Mouse (Mus musculus) heart, adult 2 months (tissue): ENCODE measurements around the gene Izumo4.

Experiments used
- CTCF ChIP-seq: fragments of 200-600 bp; IDR thresholded peaks from 2 replicates; pipeline ENCODE4 v1.8.1; 2022; ENCODE audit warnings: antibody characterized with exemption, mild to moderate bottlenecking, moderate library complexity
- EP300 ChIP-seq: fragments of 200-500 bp; IDR thresholded peaks from 2 replicates; pipeline ENCODE4 v1.6.1; 2011; ENCODE audit warnings: low read depth, low read length, control low read depth; ENCODE audit not compliant: insufficient read depth
- POLR2A ChIP-seq: fragments of 200-500 bp; IDR thresholded peaks from 2 replicates; pipeline ENCODE4 v1.6.1; 2011; ENCODE audit warnings: mild to moderate bottlenecking, low read depth, low read length, control low read depth; ENCODE audit not compliant: insufficient read depth

- no peak for TF ChIP-seq CTCF
- no peak for TF ChIP-seq POLR2A
- no peak for TF ChIP-seq EP300
Observed at GRCm38 (mm10) chr10:80653156-80653720, 48.7 kb upstream of the Izumo4 start.
